Mouse (Mus musculus) myocyte (in vitro differentiated cells): ENCODE results near the gene Sstr4. TPM values are rescaled to one million over a fixed set of nuclear protein-coding genes. Genes with fewer than 3 reads are reported as not detected.

ENCODE experiments used
- H3K27me3 ChIP-seq: one replicate; pipeline ENCODE4 v1.6.1; 2011; ENCODE audit not compliant: control insufficient read depth, insufficient read depth, insufficient read length
- H3K36me3 ChIP-seq: one replicate; pipeline ENCODE4 v1.6.1; 2011; ENCODE audit not compliant: control insufficient read depth, insufficient read depth
- H3K4me2 ChIP-seq: one replicate; pipeline ENCODE4 v1.6.1; 2011; ENCODE audit warnings: low read depth, control low read depth
- H3K4me3 ChIP-seq: one replicate; pipeline ENCODE4 v1.5.1; 2011; ENCODE audit warnings: mild to moderate bottlenecking, control low read depth, moderate library complexity
- H3K79me2 ChIP-seq: one replicate; pipeline ENCODE4 v1.6.1; 2011; ENCODE audit not compliant: control insufficient read depth, insufficient read depth
- H3ac ChIP-seq: one replicate; pipeline ENCODE4 v1.6.1; 2011; ENCODE audit not compliant: control insufficient read depth, insufficient read length
- CEBPB ChIP-seq: IDR thresholded peaks from 2 replicates; pipeline ENCODE4 v1.6.1; 2011; ENCODE audit warnings: mild to moderate bottlenecking, moderate library complexity; ENCODE audit not compliant: poor library complexity, insufficient read depth, severe bottlenecking
- E2F4 ChIP-seq: IDR thresholded peaks from one replicate; pipeline ENCODE4 v1.6.1; 2011; ENCODE audit warnings: mild to moderate bottlenecking, control low read depth, moderate library complexity; ENCODE audit not compliant: insufficient read depth
- MAX ChIP-seq: IDR thresholded peaks from one replicate; pipeline ENCODE4 v1.6.1; 2011; ENCODE audit warnings: low read depth, mild to moderate bottlenecking, control low read depth
- MYOD1 ChIP-seq, 3 experiments: IDR thresholded peaks; one replicate each; pipeline ENCODE4 v1.6.1; 2011; ENCODE audit warnings: control low read depth in 2 of 3, low read depth in 2 of 3, mild to moderate bottlenecking in 2 of 3, moderate library complexity in 1 of 3; ENCODE audit not compliant: insufficient read length in 2 of 3, control insufficient read depth in 1 of 3
- MYOG ChIP-seq, 3 experiments: IDR thresholded peaks; one replicate each; pipeline ENCODE4 v1.6.1; 2011; ENCODE audit warnings: control low read depth in 2 of 3, low read depth in 2 of 3, mild to moderate bottlenecking in 2 of 3; ENCODE audit not compliant: insufficient read length in 2 of 3, control insufficient read depth in 1 of 3, insufficient read depth in 1 of 3
- POLR2A ChIP-seq: IDR thresholded peaks from one replicate; pipeline ENCODE4 v1.6.1; 2011; ENCODE audit warnings: low read depth, mild to moderate bottlenecking, control low read depth, moderate library complexity; ENCODE audit not compliant: insufficient read length
- POLR2AphosphoS2 ChIP-seq: IDR thresholded peaks from one replicate; pipeline ENCODE4 v1.6.1; 2011; ENCODE audit warnings: low read depth, control low read depth; ENCODE audit not compliant: insufficient read length
- REST ChIP-seq: IDR thresholded peaks from one replicate; pipeline ENCODE4 v1.6.1; 2011; ENCODE audit warnings: mild to moderate bottlenecking, control low read depth, moderate library complexity; ENCODE audit not compliant: insufficient read depth, insufficient read length
- SRF ChIP-seq: IDR thresholded peaks from one replicate; pipeline ENCODE4 v1.6.1; 2011; ENCODE audit warnings: low read depth; ENCODE audit not compliant: control insufficient read depth, insufficient read length
- TCF12 ChIP-seq: IDR thresholded peaks from one replicate; pipeline ENCODE4 v1.6.1; 2011; ENCODE audit warnings: mild to moderate bottlenecking, control low read depth; ENCODE audit not compliant: poor library complexity, insufficient read depth, severe bottlenecking
- TCF3 ChIP-seq: IDR thresholded peaks from one replicate; pipeline ENCODE4 v1.6.1; 2011; ENCODE audit warnings: low read depth, control low read depth; ENCODE audit not compliant: insufficient read length
- USF1 ChIP-seq: IDR thresholded peaks from one replicate; pipeline ENCODE4 v1.6.1; 2011; ENCODE audit warnings: low read depth, mild to moderate bottlenecking, control low read depth, moderate library complexity
- polyA plus RNA-seq: library from polyadenylated mRNA; unstranded; fragments of >200 nt; fragmentation: generic; extraction: Trizol; gene quantifications from one replicate; pipeline ENCODE4 v1.2.1, GENCODE M21; 2012; ENCODE audit warnings: missing spikeins

Sstr4 gene
- polyA plus RNA-seq, 1 experiment: not detected

DNA sequence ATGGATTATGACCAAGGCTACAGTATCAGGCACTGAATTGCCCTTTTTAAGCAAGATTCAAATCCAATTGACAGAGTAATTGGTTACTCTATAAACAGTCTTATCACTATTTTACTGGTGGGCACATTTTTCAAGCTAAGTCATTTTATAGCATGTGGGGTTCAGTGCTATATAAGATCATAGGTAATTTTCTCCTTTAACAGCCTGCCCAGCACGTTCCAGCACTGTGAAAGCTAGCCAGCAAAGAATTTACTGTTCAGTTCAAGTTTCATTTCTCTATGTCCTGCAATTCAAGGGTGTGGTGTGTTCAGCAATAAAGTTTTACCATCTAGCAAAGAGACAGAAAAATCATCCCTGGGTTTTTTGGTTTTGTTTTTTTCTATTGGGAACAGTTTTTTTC, 42.5 kb upstream of the Sstr4 start:
- H3K4me3 ChIP-seq: no peak overlapping the region
- TF ChIP-seq MAX (no peak), POLR2A (no peak), SRF (no peak), TCF12 (no peak), USF1 (no peak)
- H3K36me3 ChIP-seq: no peaks in the 10 kb centered on the region
- H3ac ChIP-seq: no peak overlapping the region
- no peaks in the 10 kb centered on the region for H3K79me2 ChIP-seq
- H3K4me2 ChIP-seq: peak overlapping the region; percentile 30
- no peaks in the 10 kb centered on the region for H3K27me3 ChIP-seq

- TF ChIP-seq E2F4 (no peak), MAX (no peak), POLR2AphosphoS2 (no peak), TCF12 (no peak), TCF3 (no peak), MYOD1 (IDR thresholded peaks at IDR 0.05; ENCODE audit: control insufficient read depth in 1 of 3, insufficient read length in 2 of 3, low read depth in 2 of 3) (no peak), SRF (no peak), CEBPB (no peak), MYOG (IDR thresholded peaks at IDR 0.05; ENCODE audit: control insufficient read depth in 1 of 3, insufficient read depth in 1 of 3, insufficient read length in 2 of 3, low read depth in 2 of 3) (no peak), POLR2A (no peak), USF1 (no peak), REST (no peak)
- H3K79me2 ChIP-seq: no peaks in the 10 kb centered on the region
- no peak overlapping the region for H3K4me3 ChIP-seq
- H3K36me3 ChIP-seq: no peaks in the 10 kb centered on the region
- no peak overlapping the region for H3K4me2 ChIP-seq
- H3ac ChIP-seq: no peak overlapping the region
- H3K27me3 ChIP-seq: no peaks in the 10 kb centered on the region
Observed at GRCm38 (mm10) chr2:148357145-148357544, 38.0 kb upstream of the Sstr4 start.

DNA sequence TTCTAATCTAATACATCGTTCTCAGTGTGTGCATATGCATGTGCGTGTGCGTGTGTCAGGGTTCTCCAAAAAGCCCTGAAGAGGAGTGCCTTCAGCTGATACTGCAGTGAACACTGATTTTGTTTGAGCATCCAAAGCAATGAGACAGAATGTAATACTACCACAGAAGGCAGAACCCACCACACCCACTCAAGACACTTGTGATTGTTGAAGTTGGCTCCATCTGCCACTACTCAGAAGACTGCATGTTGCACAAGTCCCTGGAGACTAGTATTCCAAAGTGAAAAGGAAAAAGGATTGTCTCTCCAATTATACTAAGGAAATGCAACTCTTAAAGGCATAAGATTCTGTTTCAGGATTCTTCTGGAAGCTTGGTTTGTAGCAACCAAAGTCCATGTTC, 30.6 kb upstream of the Sstr4 start:
- no peaks in the 10 kb centered on the region for H3K36me3 ChIP-seq
- no peaks in the 10 kb centered on the region for H3K27me3 ChIP-seq
- no peaks in the 10 kb centered on the region for H3K79me2 ChIP-seq
- no peak overlapping the region for H3K4me2 ChIP-seq
- no peak for TF ChIP-seq MAX
- no peak for TF ChIP-seq REST
- TF ChIP-seq POLR2A: no peak
- no peak for TF ChIP-seq TCF12
- no peak for TF ChIP-seq POLR2AphosphoS2
- TF ChIP-seq USF1: no peak
- no peak for TF ChIP-seq SRF
- no peak for TF ChIP-seq CEBPB
- no peak for TF ChIP-seq E2F4
- no peak for TF ChIP-seq MYOG (IDR thresholded peaks at IDR 0.05; ENCODE audit: control insufficient read depth in 1 of 3, insufficient read depth in 1 of 3, insufficient read length in 2 of 3, low read depth in 2 of 3)
- TF ChIP-seq MYOD1 (IDR thresholded peaks at IDR 0.05; ENCODE audit: control insufficient read depth in 1 of 3, insufficient read length in 2 of 3, low read depth in 2 of 3): no peak
- TF ChIP-seq TCF3: no peak
- H3ac ChIP-seq: no peak overlapping the region
- H3K4me3 ChIP-seq: no peak overlapping the region

DNA sequence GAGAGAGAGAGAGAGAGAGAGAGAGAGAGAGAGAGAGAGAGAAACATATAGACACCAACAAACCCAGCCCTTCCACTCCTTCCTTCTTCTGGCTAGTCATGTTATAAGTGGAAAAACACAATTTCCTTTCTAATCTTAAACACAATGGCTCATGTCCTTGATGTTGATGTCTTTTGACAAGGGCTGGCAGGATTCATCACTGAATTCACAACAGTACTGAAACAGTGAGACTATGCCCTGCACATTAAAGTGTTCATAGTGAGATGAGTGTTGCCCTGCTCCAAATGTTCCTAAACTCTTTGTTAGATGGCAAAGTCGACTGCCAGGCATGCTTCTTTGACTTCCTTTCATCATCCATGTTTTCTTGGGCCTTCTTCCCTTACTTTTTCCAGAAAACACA, 29.9 kb upstream of the Sstr4 start:
- no peaks in the 10 kb centered on the region for H3K79me2 ChIP-seq
- H3ac ChIP-seq: no peak overlapping the region
- H3K27me3 ChIP-seq: no peaks in the 10 kb centered on the region
- H3K36me3 ChIP-seq: no peaks in the 10 kb centered on the region
- H3K4me2 ChIP-seq: no peak overlapping the region
- TF ChIP-seq USF1 (no peak), TCF12 (no peak), POLR2A (no peak), TCF3 (no peak), MYOG (IDR thresholded peaks at IDR 0.05; ENCODE audit: control insufficient read depth in 1 of 3, insufficient read depth in 1 of 3, insufficient read length in 2 of 3, low read depth in 2 of 3) (no peak), E2F4 (no peak), CEBPB (no peak), POLR2AphosphoS2 (no peak), SRF (no peak), MYOD1 (IDR thresholded peaks at IDR 0.05; ENCODE audit: control insufficient read depth in 1 of 3, insufficient read length in 2 of 3, low read depth in 2 of 3) (no peak), REST (no peak), MAX (no peak)
- H3K4me3 ChIP-seq: no peak overlapping the region

- Histone ChIP-seq H3K4me2 (no peak overlapping the region), H3K36me3 (no peaks in the 10 kb centered on the region), H3ac (no peak overlapping the region), H3K27me3 (no peaks in the 10 kb centered on the region), H3K79me2 (no peaks in the 10 kb centered on the region), H3K4me3 (no peak overlapping the region)
- TF ChIP-seq POLR2AphosphoS2 (no peak), MYOD1 (IDR thresholded peaks at IDR 0.05; ENCODE audit: control insufficient read depth in 1 of 3, insufficient read length in 2 of 3, low read depth in 2 of 3) (peak in 2 of 3 experiments; percentile 14 to 17)
Observed at GRCm38 (mm10) chr2:148371743-148372630, 23.2 kb upstream of the Sstr4 start.
